Mouse (Mus musculus) heart, embryonic 11.5 days (tissue): ENCODE data around the gene Ascc1. TPM values are rescaled to one million over a fixed set of nuclear protein-coding genes. Genes with fewer than 3 reads are reported as not detected.

Source experiments
- ATAC-seq: fragments of 200-750 bp; cut with Nextera tagmentation; replicated peaks from 2 replicates; pipeline ENCODE4 v1.8.0; 2017; ENCODE audit warnings: moderate library complexity; ENCODE audit not compliant: insufficient number of reproducible peaks, low FRiP score, low TSS enrichment
- H3K27ac ChIP-seq: fragments of 300-500 bp; sonication (generic); 2 replicates; pipeline ENCODE4 v1.5.1; 2014; ENCODE audit warnings: mild to moderate bottlenecking, low read depth, low read length
- H3K27me3 ChIP-seq: fragments of 300-500 bp; sonication (generic); 2 replicates; pipeline ENCODE4 v1.6.1; 2014; ENCODE audit warnings: mild to moderate bottlenecking, low read length, mixed read lengths; ENCODE audit not compliant: control insufficient read depth, insufficient read depth
- H3K36me3 ChIP-seq: fragments of 300-500 bp; sonication (generic); 2 replicates; pipeline ENCODE4 v1.6.1; 2014; ENCODE audit warnings: mild to moderate bottlenecking, low read length, moderate library complexity, mixed read lengths; ENCODE audit not compliant: control insufficient read depth, insufficient read depth
- H3K4me1 ChIP-seq: fragments of 300-500 bp; sonication (generic); 2 replicates; pipeline ENCODE4 v1.6.1; 2014; ENCODE audit warnings: low read length; ENCODE audit not compliant: control insufficient read depth, insufficient read depth
- H3K4me2 ChIP-seq: fragments of 300-500 bp; sonication (generic); 2 replicates; pipeline ENCODE4 v1.6.1; 2014; ENCODE audit warnings: mild to moderate bottlenecking, moderate library complexity
- H3K4me3 ChIP-seq: fragments of 300-500 bp; sonication (generic); 2 replicates; pipeline ENCODE4 v1.5.1; 2014; ENCODE audit warnings: low read depth, low read length
- H3K9ac ChIP-seq: fragments of 300-500 bp; sonication (generic); 2 replicates; pipeline ENCODE4 v1.6.1; 2014; ENCODE audit warnings: mild to moderate bottlenecking, low read depth, low read length, moderate library complexity
- H3K9me3 ChIP-seq: fragments of 300-500 bp; sonication (generic); replicated peaks from 2 replicates; pipeline ENCODE4 v1.6.1; 2016; ENCODE audit warnings: low read length; ENCODE audit not compliant: control insufficient read depth
- WGBS: fragments of 180-500 bp; shearing (Covaris S2); extraction: QIAGEN DNeasy Blood & Tissue Kit; methylation state at CpG from one replicate; pipeline ENCODE4 v1.1.7; 2014; ENCODE audit not compliant: insufficient replicate concordance; 5-methylcytosine and 5-hydroxymethylcytosine counted together
- polyA plus RNA-seq: library from polyadenylated mRNA; unstranded; fragments of >200 nt; fragmentation: Nextera tagmentation; extraction: Ambion mirVana; gene quantifications from 2 replicates; pipeline ENCODE4 v1.2.1, GENCODE M21; 2014

Gene Ascc1
- polyA plus RNA-seq, 1 experiment from 2014 or later, result 36.2 TPM

GRCm38 (mm10) chr10:60053073-60053472, 50.5 kb downstream of the Ascc1 start:
- H3K4me3 ChIP-seq, result no peak overlapping the region
- no peaks in the 10 kb centered on the region for H3K4me1 ChIP-seq
- H3K36me3 ChIP-seq, result peaks cover 5% of the 10 kb centered on the region; the same call in 1 of the 2 replicates
- no peak overlapping the region for H3K4me2 ChIP-seq
- H3K27me3 ChIP-seq, result no peaks in the 10 kb centered on the region
- no peak overlapping the region for H3K27ac ChIP-seq
- no peak overlapping the region for H3K9ac ChIP-seq
- 61% methylated on average over 4 of the region's 4 CpGs for WGBS
- H3K9me3 ChIP-seq, result peaks cover 4% of the 10 kb centered on the region; the same call in 1 of the 2 replicates
- ATAC-seq, result no peak

DNA sequence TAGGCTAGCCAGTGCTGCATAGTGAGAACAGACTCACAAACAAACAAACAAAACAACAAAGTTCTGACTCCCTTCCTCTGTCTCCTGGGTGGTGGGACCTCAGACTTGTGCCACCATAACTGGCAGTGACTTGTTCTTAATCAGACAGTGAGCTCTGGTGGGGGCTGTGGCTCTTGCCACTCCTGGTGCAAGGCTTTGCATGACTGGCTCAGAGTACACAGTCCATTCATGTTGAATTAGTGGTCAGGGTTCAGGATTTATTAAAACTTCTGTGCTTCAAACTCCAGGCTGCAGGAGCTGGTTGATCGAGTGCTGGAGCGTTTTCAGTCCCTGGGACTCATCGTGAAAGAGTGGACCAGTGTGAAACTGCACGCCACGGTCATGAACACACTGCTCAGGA, 59.6 kb downstream of the Ascc1 start:
- Histone ChIP-seq H3K27me3 (no peaks in the 10 kb centered on the region), H3K4me2 (no peak overlapping the region), H3K27ac (no peak overlapping the region), H3K9me3 (peaks cover 4% of the 10 kb centered on the region; the same call in 1 of the 2 replicates), H3K4me1 (no peaks in the 10 kb centered on the region), H3K4me3 (no peak overlapping the region), H3K36me3 (peaks cover 2% of the 10 kb centered on the region; the same call in 1 of the 2 replicates), H3K9ac (no peak overlapping the region)
- ATAC-seq, result no peak
- WGBS, result 75% methylated on average over 5 of the region's 5 CpGs

DNA sequence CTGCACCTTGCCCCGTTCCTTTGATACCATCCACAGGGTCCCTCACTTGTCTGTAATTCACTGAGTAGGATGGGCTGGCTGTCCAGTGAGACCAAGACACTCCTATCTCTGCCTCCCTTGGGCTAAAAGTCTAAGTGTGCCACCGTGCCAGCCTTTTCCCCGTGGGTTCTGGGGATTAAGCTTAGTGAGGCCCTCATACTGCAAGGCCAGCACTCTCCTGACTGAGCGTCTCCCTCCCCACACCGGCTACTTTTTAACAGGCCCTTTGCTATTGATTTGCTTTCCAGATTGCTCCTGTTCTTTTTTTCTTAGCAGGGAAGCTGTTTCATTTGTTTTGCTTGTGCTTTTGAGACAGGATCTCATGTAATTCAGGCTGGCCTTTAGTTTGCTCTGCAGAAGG, 60.3 kb downstream of the Ascc1 start:
- ATAC-seq, result no peak
- H3K4me2 ChIP-seq, result no peak overlapping the region
- H3K36me3 ChIP-seq, result no peaks in the 10 kb centered on the region
- no peaks in the 10 kb centered on the region for H3K4me1 ChIP-seq
- no peak overlapping the region for H3K4me3 ChIP-seq
- no peaks in the 10 kb centered on the region for H3K27me3 ChIP-seq
- 50% methylated on average over 5 of the region's 5 CpGs for WGBS
- no peak overlapping the region for H3K27ac ChIP-seq
- H3K9ac ChIP-seq, result no peak overlapping the region
- H3K9me3 ChIP-seq, result no peaks in the 10 kb centered on the region

- no peak overlapping the region for H3K4me3 ChIP-seq
- 62% methylated on average over 3 of the region's 3 CpGs for whole genome bisulfite sequencing
- ATAC-seq, result no peak
Measured at GRCm38 (mm10) chr10:60066524-60066923, 63.9 kb downstream of the Ascc1 start.

GRCm38 (mm10) chr10:60075159-60075558, 72.6 kb downstream of the Ascc1 start:
- no peak for ATAC-seq
- WGBS, result 84% methylated on average over 1 of the region's 1 CpGs

More at GRCm38 (mm10) chr10:60066524-60066923, 63.9 kb downstream of the Ascc1 start:
- H3K4me1 ChIP-seq, result no peaks in the 10 kb centered on the region
- H3K9ac ChIP-seq, result no peak overlapping the region
- no peak overlapping the region for H3K4me2 ChIP-seq
- no peaks in the 10 kb centered on the region for H3K9me3 ChIP-seq
- H3K27me3 ChIP-seq, result no peaks in the 10 kb centered on the region
- H3K27ac ChIP-seq, result no peak overlapping the region
- no peaks in the 10 kb centered on the region for H3K36me3 ChIP-seq

DNA sequence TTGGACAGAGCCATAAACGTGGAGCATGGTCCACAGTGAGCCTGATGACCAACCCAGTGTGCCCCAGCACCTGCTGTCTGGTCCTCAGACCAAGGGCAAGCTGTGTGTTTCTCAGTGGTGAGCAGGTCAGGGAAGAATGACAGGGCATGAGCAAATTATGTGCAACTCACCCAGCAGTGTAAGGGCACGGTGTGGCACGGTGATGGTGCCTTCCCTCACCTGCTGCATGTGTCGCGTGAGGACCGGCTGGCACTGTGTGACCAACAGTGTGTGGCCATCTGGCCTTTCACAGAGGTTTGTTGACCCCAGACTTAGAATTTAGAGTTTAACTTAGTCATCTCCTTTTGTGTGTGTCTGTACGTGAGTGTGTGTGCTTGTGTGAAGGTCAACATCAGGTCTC, 74.6 kb downstream of the Ascc1 start:
- no peak for ATAC-seq

More at GRCm38 (mm10) chr10:60075159-60075558, 72.6 kb downstream of the Ascc1 start:
- no peaks in the 10 kb centered on the region for H3K9me3 ChIP-seq
- H3K27me3 ChIP-seq, result peaks cover 20% of the 10 kb centered on the region
- peaks cover 28% of the 10 kb centered on the region for H3K4me1 ChIP-seq
- no peak overlapping the region for H3K27ac ChIP-seq
- H3K36me3 ChIP-seq, result no peaks in the 10 kb centered on the region
- H3K9ac ChIP-seq, result no peak overlapping the region
- H3K4me3 ChIP-seq, result no peak overlapping the region
- no peak overlapping the region for H3K4me2 ChIP-seq

GRCm38 (mm10) chr10:60077736-60078560, 75.3 kb downstream of the Ascc1 start:
- Histone ChIP-seq H3K36me3 (no peaks in the 10 kb centered on the region), H3K4me2 (peak overlapping the region; percentile 46), H3K9me3 (no peaks in the 10 kb centered on the region), H3K27ac (peak overlapping the region; percentile 67), H3K9ac (no peak overlapping the region), H3K4me1 (peaks cover 47% of the 10 kb centered on the region), H3K4me3 (no peak overlapping the region), H3K27me3 (peaks cover 26% of the 10 kb centered on the region)
- 51% methylated on average over 18 of the region's 18 CpGs for WGBS
- ATAC-seq, result no peak

More for the DNA sequence above, 74.6 kb downstream of the Ascc1 start:
- H3K36me3 ChIP-seq, result no peaks in the 10 kb centered on the region
- H3K9me3 ChIP-seq, result no peaks in the 10 kb centered on the region
- H3K4me1 ChIP-seq, result peaks cover 46% of the 10 kb centered on the region
- WGBS, result 92% methylated on average over 7 of the region's 7 CpGs
- H3K4me2 ChIP-seq, result no peak overlapping the region
- H3K27ac ChIP-seq, result peak overlapping the region; percentile 67; the same call in 1 of the 2 replicates
- H3K27me3 ChIP-seq, result peaks cover 20% of the 10 kb centered on the region
- H3K4me3 ChIP-seq, result no peak overlapping the region
- no peak overlapping the region for H3K9ac ChIP-seq

DNA sequence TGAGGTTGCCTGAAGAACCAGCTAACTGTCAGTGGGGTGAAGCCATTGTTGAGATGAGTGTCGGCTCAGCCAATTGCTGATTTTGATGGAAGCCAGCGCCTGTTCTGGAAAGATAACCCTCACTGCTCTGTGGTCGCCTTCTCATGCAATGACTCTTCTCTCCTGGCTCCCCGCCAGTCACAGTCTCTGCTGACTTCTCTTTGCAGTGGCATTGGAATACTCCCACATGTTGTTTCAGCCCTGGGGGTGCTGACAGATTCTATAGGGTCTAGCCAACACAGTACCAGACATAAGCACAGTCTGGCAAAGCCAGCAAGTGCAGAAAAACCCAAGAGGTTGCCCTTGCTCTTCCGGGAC, 75.9 kb downstream of the Ascc1 start:
- Histone ChIP-seq H3K4me2 (peak overlapping the region; percentile 46), H3K9ac (no peak overlapping the region), H3K4me3 (no peak overlapping the region), H3K27ac (peak overlapping the region; percentile 67), H3K4me1 (peaks cover 47% of the 10 kb centered on the region), H3K27me3 (peaks cover 32% of the 10 kb centered on the region), H3K9me3 (no peaks in the 10 kb centered on the region), H3K36me3 (no peaks in the 10 kb centered on the region)
- peak; percentile 73 for ATAC-seq
- WGBS, result 9% methylated on average over 5 of the region's 5 CpGs

- peak; percentile 58 for ATAC-seq
- WGBS, result 65% methylated on average over 3 of the region's 3 CpGs
- no peaks in the 10 kb centered on the region for H3K9me3 ChIP-seq
- no peak overlapping the region for H3K27ac ChIP-seq
- no peak overlapping the region for H3K4me3 ChIP-seq
- peaks cover 43% of the 10 kb centered on the region for H3K27me3 ChIP-seq
- H3K36me3 ChIP-seq, result no peaks in the 10 kb centered on the region
- no peak overlapping the region for H3K9ac ChIP-seq
- no peak overlapping the region for H3K4me2 ChIP-seq
- peaks cover 47% of the 10 kb centered on the region for H3K4me1 ChIP-seq
Measured at GRCm38 (mm10) chr10:60080171-60080570, 77.6 kb downstream of the Ascc1 start.
